Mouse (Mus musculus) spleen, adult 2 months (tissue): ENCODE results near the gene Gabbr2. TPM values are rescaled to one million over a fixed set of nuclear protein-coding genes. Genes with fewer than 3 reads are reported as not detected.

Experiments
- DNase-seq, 2 experiments: peaks; one replicate each; pipeline versions ENCODE4 v3.0.0 to v3.0.0-alpha.2; 2012 to 2021; ENCODE audit warnings: low spot score in 2 of 2, low read depth in 1 of 2
- H3K27ac ChIP-seq: fragments of 200-500 bp; 2 replicates; pipeline ENCODE4 v1.5.1; 2012; ENCODE audit warnings: low read length, inconsistent platforms; ENCODE audit not compliant: insufficient read depth
- H3K27me3 ChIP-seq: fragments of 200-500 bp; 2 replicates; pipeline ENCODE4 v1.6.1; 2012; ENCODE audit warnings: mild to moderate bottlenecking, moderate library complexity, low read length, inconsistent platforms; ENCODE audit not compliant: control insufficient read depth, insufficient read depth
- H3K36me3 ChIP-seq: fragments of 200-500 bp; 2 replicates; pipeline ENCODE4 v1.6.1; 2012; ENCODE audit warnings: mild to moderate bottlenecking, low read length, inconsistent platforms; ENCODE audit not compliant: control insufficient read depth, insufficient read depth
- H3K4me1 ChIP-seq: fragments of 200-500 bp; 2 replicates; pipeline ENCODE4 v1.6.1; 2011; ENCODE audit warnings: inconsistent platforms; ENCODE audit not compliant: control insufficient read depth, insufficient read depth, insufficient read length
- H3K4me3 ChIP-seq: fragments of 200-500 bp; 2 replicates; pipeline ENCODE4 v1.5.1; 2011; ENCODE audit warnings: mild to moderate bottlenecking, inconsistent platforms; ENCODE audit not compliant: insufficient read depth, insufficient read length; ENCODE audit errors: extremely low read depth
- CTCF ChIP-seq: fragments of 200-500 bp; IDR thresholded peaks from 2 replicates; pipeline ENCODE4 v1.5.1; 2011; ENCODE audit warnings: mild to moderate bottlenecking, inconsistent platforms; ENCODE audit not compliant: insufficient read depth, insufficient read length, insufficient replicate concordance; ENCODE audit errors: extremely low read depth
- POLR2A ChIP-seq: fragments of 200-500 bp; IDR thresholded peaks from 2 replicates; pipeline ENCODE4 v1.6.1; 2011; ENCODE audit warnings: low read depth, low read length, inconsistent platforms
- WGBS: fragments of 180-500 bp; shearing (Covaris S2); methylation state at CpG from one replicate; pipeline ENCODE4 v1.1.7; 2018; 5-methylcytosine and 5-hydroxymethylcytosine counted together
- polyA plus RNA-seq: library from polyadenylated mRNA; depleted of rRNA; stranded (reverse); fragments of >200 nt; gene quantifications from 2 replicates; pipeline ENCODE4 v1.2.3, GENCODE M21; 2012

Gabbr2 gene
- polyA plus RNA-seq, 1 experiment, result not detected

GRCm38 (mm10) chr4:46828141-46828571 is 163.5 kb downstream of the Gabbr2 start:
- TF ChIP-seq CTCF (no peak), POLR2A (no peak)
- 91% methylated on average over 5 of the region's 5 CpGs for WGBS

GRCm38 (mm10) chr4:46827471-46827870 is 164.2 kb downstream of the Gabbr2 start:
- no peak for DNase-seq
- Histone ChIP-seq H3K27ac (no peak overlapping the region), H3K4me3 (no peak overlapping the region), H3K27me3 (no peaks in the 10 kb centered on the region), H3K36me3 (no peaks in the 10 kb centered on the region), H3K4me1 (no peaks in the 10 kb centered on the region)
- 65% methylated on average over 9 of the region's 9 CpGs for WGBS
- TF ChIP-seq POLR2A, result no peak
- no peak for TF ChIP-seq CTCF

More at GRCm38 (mm10) chr4:46828141-46828571, 163.5 kb downstream of the Gabbr2 start:
- Histone ChIP-seq H3K4me1 (no peaks in the 10 kb centered on the region), H3K4me3 (no peak overlapping the region), H3K27ac (no peak overlapping the region), H3K36me3 (no peaks in the 10 kb centered on the region), H3K27me3 (no peaks in the 10 kb centered on the region)
- DNase-seq, result no peak

GRCm38 (mm10) chr4:46825846-46826529 is 165.7 kb downstream of the Gabbr2 start:
- Histone ChIP-seq H3K27ac (no peak overlapping the region), H3K27me3 (no peaks in the 10 kb centered on the region), H3K36me3 (no peaks in the 10 kb centered on the region), H3K4me1 (no peaks in the 10 kb centered on the region), H3K4me3 (no peak overlapping the region)
- WGBS, result 89% methylated on average over 10 of the region's 10 CpGs
- no peak for TF ChIP-seq CTCF
- TF ChIP-seq POLR2A, result no peak
- DNase-seq, result no peak

- TF ChIP-seq CTCF, result no peak
- TF ChIP-seq POLR2A, result no peak
- WGBS, result 87% methylated on average over 14 of the region's 14 CpGs
- Histone ChIP-seq H3K4me1 (no peaks in the 10 kb centered on the region), H3K27ac (no peak overlapping the region), H3K4me3 (no peak overlapping the region), H3K36me3 (no peaks in the 10 kb centered on the region), H3K27me3 (no peaks in the 10 kb centered on the region)
- DNase-seq, result no peak
Measured at GRCm38 (mm10) chr4:46823738-46824137, 167.9 kb downstream of the Gabbr2 start.

GRCm38 (mm10) chr4:46821709-46822108 is 170.0 kb downstream of the Gabbr2 start:
- Histone ChIP-seq H3K27ac (no peak overlapping the region), H3K4me3 (no peak overlapping the region), H3K36me3 (no peaks in the 10 kb centered on the region), H3K27me3 (no peaks in the 10 kb centered on the region), H3K4me1 (no peaks in the 10 kb centered on the region)
- DNase-seq, result no peak
- TF ChIP-seq CTCF (no peak), POLR2A (no peak)
- WGBS, result 88% methylated on average over 11 of the region's 11 CpGs

- H3K4me1 ChIP-seq, result no peaks in the 10 kb centered on the region
- H3K27me3 ChIP-seq, result no peaks in the 10 kb centered on the region
- H3K27ac ChIP-seq, result no peak overlapping the region
- DNase-seq, result no peak
- H3K4me3 ChIP-seq, result no peak overlapping the region
- no peaks in the 10 kb centered on the region for H3K36me3 ChIP-seq
- WGBS, result 81% methylated on average over 4 of the region's 4 CpGs
- TF ChIP-seq CTCF, result no peak
- TF ChIP-seq POLR2A, result no peak
Measured at GRCm38 (mm10) chr4:46814954-46815353, 176.7 kb downstream of the Gabbr2 start.

- DNase-seq, result no peak
- TF ChIP-seq CTCF, result no peak
- no peak for TF ChIP-seq POLR2A
- Histone ChIP-seq H3K4me1 (no peaks in the 10 kb centered on the region), H3K27me3 (no peaks in the 10 kb centered on the region), H3K36me3 (no peaks in the 10 kb centered on the region), H3K27ac (no peak overlapping the region), H3K4me3 (no peak overlapping the region)
- 86% methylated on average over 10 of the region's 10 CpGs for WGBS
Measured at GRCm38 (mm10) chr4:46814236-46814635, 177.4 kb downstream of the Gabbr2 start.
